Mouse (Mus musculus): ENCODE results near the gene Ccdc77. TPM values are rescaled to one million over a fixed set of nuclear protein-coding genes. Genes with fewer than 3 reads are reported as not detected.
"Not testable (repeated sequence)": the region's sequence is repeated elsewhere in the genome, so short reads cannot be mapped to it uniquely, and the experiment has no call there.

The Ccdc77 gene
- total RNA-seq, 2 experiments from 2014 or later = 10.5 to 12.2 TPM

GRCm38 (mm10) chr6:120309338-120309737 is 54.8 kb downstream of the Ccdc77 start:
- DNase-seq = no peak

DNA sequence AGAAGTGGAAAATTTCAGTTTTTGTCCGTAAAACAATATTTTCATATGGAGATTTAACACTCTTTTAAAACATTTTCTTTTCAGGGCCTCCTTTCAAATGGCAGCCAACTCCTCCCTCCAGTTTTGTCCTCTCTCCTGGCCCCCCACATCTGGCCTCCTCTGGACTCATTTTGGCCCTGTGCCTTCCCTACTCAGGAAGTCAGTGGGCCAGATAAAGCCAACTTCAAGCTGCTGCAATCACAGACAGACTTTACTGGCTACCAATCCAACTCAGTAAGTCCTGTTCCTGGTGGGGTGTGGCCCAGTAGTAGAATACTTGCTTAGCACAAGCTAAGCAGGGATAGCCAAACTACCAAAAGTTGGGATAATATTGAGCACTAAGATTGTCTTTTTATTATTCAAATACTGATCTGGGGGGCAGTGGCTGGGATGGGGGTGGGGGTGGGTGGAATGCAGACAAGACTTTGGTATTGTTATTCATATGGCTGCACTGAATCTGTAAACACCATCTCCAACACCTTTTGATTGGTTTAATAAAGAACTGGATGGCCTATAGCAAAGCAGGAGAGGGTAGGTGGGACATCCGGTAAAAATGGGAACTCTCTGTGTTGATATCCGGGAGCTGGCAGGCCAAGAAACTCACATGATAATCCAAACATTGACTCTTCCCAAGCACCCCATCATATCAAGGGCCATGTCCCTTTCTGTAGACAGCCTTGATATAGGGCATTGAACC is 57.1 kb downstream of the Ccdc77 start:
- peak; percentile 22 for DNase-seq

DNA sequence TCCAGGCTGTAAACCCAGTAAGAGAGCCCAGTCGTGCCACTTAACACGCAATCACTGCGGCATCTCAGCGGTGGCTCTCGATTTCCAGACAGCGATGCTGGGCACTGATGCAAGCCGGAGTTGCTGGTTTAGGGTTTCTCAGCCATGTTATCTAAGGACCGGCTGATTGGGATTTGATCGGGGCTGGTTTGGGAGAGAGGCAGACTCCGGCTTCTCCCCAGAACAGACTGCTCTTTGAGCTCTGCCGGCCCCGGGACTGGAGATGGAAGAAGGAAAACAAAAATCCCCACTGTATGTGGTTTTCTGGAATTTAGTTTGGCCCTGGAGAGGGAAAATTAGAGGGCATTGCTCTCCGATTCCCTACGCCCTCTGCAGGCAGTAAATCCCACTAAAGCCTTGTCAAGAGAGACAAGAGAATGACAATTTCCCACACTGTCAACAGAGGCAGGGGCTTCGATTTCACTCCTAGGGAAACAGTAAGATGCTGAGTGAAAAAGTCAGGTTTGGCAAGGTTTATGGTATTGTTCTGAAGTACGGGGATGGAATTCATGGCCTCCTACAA is 61.3 kb downstream of the Ccdc77 start:
- peak; percentile 29 for DNase-seq

GRCm38 (mm10) chr6:120301137-120301536 is 63.0 kb downstream of the Ccdc77 start:
- peak; percentile 62 for DNase-seq

GRCm38 (mm10) chr6:120296589-120296988 is 67.6 kb downstream of the Ccdc77 start:
- not testable (repeated sequence) for DNase-seq

DNA sequence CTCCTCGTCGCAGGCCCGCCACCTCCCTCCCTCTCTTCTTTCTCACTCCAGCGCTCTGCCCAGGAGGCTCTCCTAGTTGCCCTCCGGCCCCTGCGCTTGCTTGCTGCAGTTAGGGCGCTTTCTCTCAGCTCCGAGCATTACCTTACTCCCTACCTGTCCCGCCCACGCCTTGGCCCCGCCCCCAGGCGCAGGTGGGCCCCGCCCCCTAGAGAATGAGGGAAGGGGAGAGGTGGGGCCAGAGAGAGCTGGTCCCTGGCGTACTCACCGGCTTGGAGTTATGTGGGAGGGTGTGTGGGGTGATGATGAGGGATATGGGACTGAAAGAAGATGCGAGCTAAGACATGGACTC is 69.4 kb downstream of the Ccdc77 start:
- DNase-seq = no peak

GRCm38 (mm10) chr6:120294056-120294784 is 70.0 kb downstream of the Ccdc77 start, which contains the start of the genes D330020A13Rik and B4galnt3:
TSS of gene D330020A13Rik (plus strand) at chr6:120294364.
TSS of gene B4galnt3 (minus strand) at chr6:120294559.
- peak; percentile 41 for DNase-seq

GRCm38 (mm10) chr6:120291396-120292009 is 72.7 kb downstream of the Ccdc77 start:
- DNase-seq = no peak

- DNase-seq = no peak
Observed at GRCm38 (mm10) chr6:120289430-120289829, 74.7 kb downstream of the Ccdc77 start.

GRCm38 (mm10) chr6:120288541-120288940 is 75.6 kb downstream of the Ccdc77 start:
- DNase-seq = no peak

GRCm38 (mm10) chr6:120287279-120287678 is 76.9 kb downstream of the Ccdc77 start:
- DNase-seq = no peak

GRCm38 (mm10) chr6:120276874-120277449 is 87.2 kb downstream of the Ccdc77 start:
- no peak for DNase-seq

DNA sequence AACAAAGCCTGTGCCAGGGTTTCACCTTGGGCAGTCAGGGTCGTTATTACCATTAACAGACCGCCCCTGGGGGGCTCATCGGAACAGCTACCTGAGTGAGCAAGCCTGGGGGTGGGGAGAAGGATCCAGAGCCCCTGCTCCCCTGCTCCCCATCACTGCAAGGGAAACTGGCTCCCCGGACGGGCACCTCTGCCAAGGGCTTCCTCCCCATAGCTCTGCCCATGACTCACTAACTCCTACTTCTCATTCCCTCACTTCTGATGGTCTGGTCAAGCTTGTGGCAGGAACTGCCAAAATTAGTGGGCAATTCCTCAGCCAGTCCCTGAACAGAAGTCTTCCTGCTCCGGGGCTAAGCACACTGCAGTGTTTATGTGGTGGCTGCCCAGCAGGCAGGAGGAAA is 88.9 kb downstream of the Ccdc77 start:
- peak; percentile 39 for DNase-seq

DNA sequence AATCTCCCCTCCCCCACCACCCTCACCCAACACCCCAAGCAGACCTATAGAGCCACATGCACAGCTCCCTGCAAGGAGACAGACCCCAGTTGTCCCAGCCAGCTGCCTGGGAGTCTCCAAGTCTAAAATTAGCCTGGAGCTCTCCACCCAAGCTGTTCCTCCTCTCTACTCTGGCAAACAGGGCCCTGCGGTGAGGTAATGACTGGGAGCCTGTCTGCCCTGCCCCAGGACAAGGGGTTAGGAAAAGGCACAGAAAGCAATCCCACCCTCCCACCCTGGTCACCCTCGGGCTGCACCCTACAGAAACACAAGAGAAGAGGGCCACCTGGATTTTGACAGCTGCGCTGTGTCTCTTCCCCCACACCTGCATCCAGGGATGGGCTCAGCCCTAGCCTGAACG is 89.3 kb downstream of the Ccdc77 start:
- DNase-seq = peak; percentile 72

Other genes starting within 250 kb of the Ccdc77 start
- not detected for gene D330020A13Rik, start 70.0 kb downstream of the Ccdc77 start, total RNA-seq (2021)
- gene B4galnt3, start 69.8 kb downstream of the Ccdc77 start, total RNA-seq (2021) = under 1 TPM; 0.65 to 0.81 TPM
- gene Kdm5a, start 250 bp downstream of the Ccdc77 start, total RNA-seq (2021) = 10 to 100 TPM; 44.8 to 45.7 TPM
- gene Il17ra, start 98.9 kb upstream of the Ccdc77 start, total RNA-seq (2021) = 1 to 10 TPM; 3.1 to 5.1 TPM
- gene Tmem121b, start 129.4 kb upstream of the Ccdc77 start, total RNA-seq (2021) = under 1 TPM; 0.05 to 0.07 TPM
- 10 to 100 TPM; 15.2 to 17.6 TPM for gene Hdhd5, start 166.9 kb upstream of the Ccdc77 start, total RNA-seq (2021)